Mouse (Mus musculus) liver, postnatal 0 days (tissue): Measurements from ENCODE around the gene 4930453N24Rik. TPM values are rescaled to one million over a fixed set of nuclear protein-coding genes. Genes with fewer than 3 reads are reported as not detected.

ENCODE experiments used
- ATAC-seq: fragments of 200-750 bp; cut with Nextera tagmentation; 2 replicates; pipeline ENCODE4 v1.8.0; 2017; ENCODE audit warnings: mild to moderate bottlenecking, moderate library complexity
- DNase-seq: peaks from one replicate; pipeline ENCODE4 v3.0.0-alpha.2; 2016
- H3K27ac ChIP-seq: fragments of 300-500 bp; sonication (generic); 2 replicates; pipeline ENCODE4 v1.5.1; 2014; ENCODE audit warnings: antibody characterized with exemption, moderate library complexity, mild to moderate bottlenecking, low read depth
- H3K27me3 ChIP-seq: fragments of 300-500 bp; sonication (generic); 2 replicates; pipeline ENCODE4 v1.6.1; 2014; ENCODE audit warnings: low read length, control low read depth, mixed read lengths; ENCODE audit not compliant: insufficient read depth
- H3K36me3 ChIP-seq: fragments of 300-500 bp; sonication (generic); replicated peaks from 2 replicates; pipeline ENCODE4 v1.6.1; 2014; ENCODE audit warnings: mild to moderate bottlenecking, control low read depth, low read length, moderate library complexity, mixed read lengths; ENCODE audit not compliant: insufficient read depth
- H3K4me1 ChIP-seq: fragments of 300-500 bp; sonication (generic); 2 replicates; pipeline ENCODE4 v1.6.1; 2014; ENCODE audit warnings: antibody characterized with exemption, mild to moderate bottlenecking, control low read depth; ENCODE audit not compliant: insufficient read depth
- H3K4me2 ChIP-seq: fragments of 300-500 bp; sonication (generic); 2 replicates; pipeline ENCODE4 v1.6.1; 2014; ENCODE audit warnings: low read depth, mild to moderate bottlenecking, low read length, moderate library complexity, mixed read lengths
- H3K4me3 ChIP-seq: fragments of 300-500 bp; sonication (generic); 2 replicates; pipeline ENCODE4 v1.5.1; 2014; ENCODE audit warnings: low read depth, low read length
- H3K9ac ChIP-seq: fragments of 300-500 bp; sonication (generic); replicated peaks from 2 replicates; pipeline ENCODE4 v1.6.1; 2014; ENCODE audit warnings: mild to moderate bottlenecking, moderate library complexity
- H3K9me3 ChIP-seq: fragments of 300-500 bp; sonication (generic); 2 replicates; pipeline ENCODE4 v1.6.1; 2016; ENCODE audit warnings: mild to moderate bottlenecking, control low read depth, low read length, mixed read lengths
- CTCF ChIP-seq: sonication (generic); IDR thresholded peaks from 2 replicates; pipeline ENCODE4 v1.5.1; 2016; ENCODE audit warnings: antibody characterized with exemption, low read depth
- EP300 ChIP-seq: IDR thresholded peaks from 2 replicates; pipeline ENCODE4 v1.6.1; 2016; ENCODE audit warnings: antibody characterized with exemption, low read depth, mild to moderate bottlenecking
- WGBS: fragments of 180-500 bp; shearing (Covaris S2); extraction: QIAGEN DNeasy Blood & Tissue Kit; methylation state at CpG from one replicate; pipeline ENCODE4 v1.1.7; 2014; ENCODE audit not compliant: insufficient replicate concordance; 5-methylcytosine and 5-hydroxymethylcytosine counted together
- polyA plus RNA-seq: library from polyadenylated mRNA; unstranded; fragments of >200 nt; fragmentation: Nextera tagmentation; extraction: Ambion mirVana; gene quantifications from 2 replicates; pipeline ENCODE4 v1.2.1, GENCODE M21; 2015

Gene 4930453N24Rik
- polyA plus RNA-seq, 1 experiment from 2014 or later, result 10.0 TPM

GRCm38 (mm10) chr16:64789706-64790105, 18.7 kb upstream of the 4930453N24Rik start:
- TF ChIP-seq EP300 (no peak), CTCF (no peak)
- Histone ChIP-seq H3K9me3 (no peaks in the 10 kb centered on the region), H3K4me2 (no peak overlapping the region), H3K4me3 (no peak overlapping the region), H3K27me3 (no peaks in the 10 kb centered on the region), H3K36me3 (peaks cover 27% of the 10 kb centered on the region), H3K27ac (no peak overlapping the region), H3K9ac (no peak overlapping the region), H3K4me1 (no peaks in the 10 kb centered on the region; the same call in 1 of the 2 replicates)
- 89% methylated on average over 3 of the region's 3 CpGs for WGBS
- ATAC-seq (no peak), DNase-seq (no peak)

- Histone ChIP-seq H3K4me2 (no peak overlapping the region), H3K9me3 (no peaks in the 10 kb centered on the region), H3K4me3 (no peak overlapping the region), H3K27ac (no peak overlapping the region), H3K36me3 (no peaks in the 10 kb centered on the region), H3K27me3 (no peaks in the 10 kb centered on the region), H3K9ac (no peak overlapping the region), H3K4me1 (peaks cover 4% of the 10 kb centered on the region)
- no peak for TF ChIP-seq CTCF
- TF ChIP-seq EP300, result no peak
- no peak for ATAC-seq
- DNase-seq, result no peak
- 70% methylated on average over 1 of the region's 1 CpGs for WGBS
Observed at GRCm38 (mm10) chr16:64775516-64775915, 4.6 kb upstream of the 4930453N24Rik start.

GRCm38 (mm10) chr16:64771431-64771818, 464 bp upstream of the 4930453N24Rik start:
- no peak for DNase-seq
- Histone ChIP-seq H3K9me3 (no peaks in the 10 kb centered on the region), H3K4me2 (peak overlapping the region; percentile 84), H3K9ac (no peak overlapping the region), H3K27me3 (no peaks in the 10 kb centered on the region), H3K36me3 (no peaks in the 10 kb centered on the region), H3K27ac (no peak overlapping the region), H3K4me1 (peaks cover 4% of the 10 kb centered on the region), H3K4me3 (peak overlapping the region; percentile 97)
- WGBS, result 85% methylated on average over 2 of the region's 2 CpGs
- ATAC-seq, result no peak
- TF ChIP-seq EP300 (no peak), CTCF (no peak)

- ATAC-seq, result no peak
- Histone ChIP-seq H3K27ac (no peak overlapping the region), H3K4me2 (no peak overlapping the region), H3K9me3 (peaks cover 9% of the 10 kb centered on the region), H3K4me3 (no peak overlapping the region), H3K36me3 (peaks cover 20% of the 10 kb centered on the region), H3K27me3 (no peaks in the 10 kb centered on the region), H3K9ac (no peak overlapping the region), H3K4me1 (peaks cover 4% of the 10 kb centered on the region)
- no peak for DNase-seq
- WGBS, result 86% methylated on average over 8 of the region's 8 CpGs
- TF ChIP-seq EP300 (no peak), CTCF (no peak)
Observed at GRCm38 (mm10) chr16:64766696-64767300, 4.2 kb downstream of the 4930453N24Rik start.

- Histone ChIP-seq H3K36me3 (peaks cover 11% of the 10 kb centered on the region), H3K27ac (no peak overlapping the region), H3K27me3 (no peaks in the 10 kb centered on the region), H3K9me3 (peaks cover 9% of the 10 kb centered on the region), H3K4me2 (no peak overlapping the region), H3K4me3 (no peak overlapping the region), H3K9ac (no peak overlapping the region), H3K4me1 (no peaks in the 10 kb centered on the region)
- TF ChIP-seq EP300 (no peak), CTCF (no peak)
- no peak for ATAC-seq
- whole genome bisulfite sequencing, result 25% methylated on average over 1 of the region's 1 CpGs
- DNase-seq, result no peak
Observed at GRCm38 (mm10) chr16:64759245-64759626, 11.7 kb downstream of the 4930453N24Rik start.

- H3K4me2 ChIP-seq, result no peak overlapping the region
- ATAC-seq (peak; percentile 49), DNase-seq (no peak)
- WGBS, result 20% methylated on average over 6 of the region's 6 CpGs
- no peak overlapping the region for H3K9ac ChIP-seq
- no peak overlapping the region for H3K4me3 ChIP-seq
- peaks cover 10% of the 10 kb centered on the region for H3K36me3 ChIP-seq
- H3K27me3 ChIP-seq, result no peaks in the 10 kb centered on the region
- H3K9me3 ChIP-seq, result peaks cover 9% of the 10 kb centered on the region
- no peak for TF ChIP-seq CTCF
- peak; percentile 19; the same call in 1 of the 2 replicates for TF ChIP-seq EP300
- no peak overlapping the region for H3K27ac ChIP-seq
- H3K4me1 ChIP-seq, result no peaks in the 10 kb centered on the region
Observed at GRCm38 (mm10) chr16:64758561-64759244, 12.3 kb downstream of the 4930453N24Rik start.
